Mouse (Mus musculus) bone marrow, adult 2 months (tissue): ENCODE measurements around the gene Gm47791.

Source experiments
- CTCF ChIP-seq: fragments of 200-500 bp; IDR thresholded peaks from 2 replicates; pipeline ENCODE4 v1.5.1; 2011; ENCODE audit warnings: low read length, control low read depth; ENCODE audit not compliant: control insufficient read depth, insufficient read depth
- POLR2A ChIP-seq: fragments of 200-500 bp; IDR thresholded peaks from 2 replicates; pipeline ENCODE4 v1.6.1; 2011; ENCODE audit warnings: low read depth, mild to moderate bottlenecking, control low read depth, low read length, borderline replicate concordance; ENCODE audit not compliant: control insufficient read depth

GRCm38 (mm10) chr1:82793110-82793509 is 22.1 kb upstream of the Gm47791 start:
- no peak for TF ChIP-seq CTCF
- TF ChIP-seq POLR2A: no peak
